Mouse (Mus musculus): ENCODE data around the gene Snx30.
A peak's percentile ranks its signal among the peaks of the same experiment; 100 is the strongest.

Gene Snx30

DNA sequence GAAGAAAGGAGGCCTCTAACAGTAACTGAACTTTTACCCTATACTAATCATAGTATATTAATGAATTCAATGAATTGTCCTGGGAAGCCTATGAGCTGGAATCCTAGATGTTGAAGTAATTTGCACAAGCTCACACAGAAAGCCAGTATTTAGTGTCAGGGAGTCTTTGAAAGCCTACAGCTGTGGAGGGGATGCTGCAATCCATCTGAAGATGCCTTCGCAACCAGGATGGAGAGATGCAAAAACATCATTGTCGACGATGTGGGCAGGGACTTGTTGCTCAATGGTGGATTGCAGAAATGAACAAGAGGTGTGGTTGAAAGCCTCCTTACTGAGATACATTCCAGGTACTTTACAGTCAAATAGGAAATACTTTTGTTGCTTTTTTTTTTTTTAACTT, 112.3 kb downstream of the Snx30 start:
- no peak for DNase-seq

GRCm38 (mm10) chr4:59925082-59925481, 119.4 kb downstream of the Snx30 start:
- DNase-seq: peak; percentile 51

GRCm38 (mm10) chr4:59927666-59928065, 122.0 kb downstream of the Snx30 start:
- no peak for DNase-seq

GRCm38 (mm10) chr4:59928347-59928746, 122.7 kb downstream of the Snx30 start:
- peak; percentile 89 for DNase-seq

DNA sequence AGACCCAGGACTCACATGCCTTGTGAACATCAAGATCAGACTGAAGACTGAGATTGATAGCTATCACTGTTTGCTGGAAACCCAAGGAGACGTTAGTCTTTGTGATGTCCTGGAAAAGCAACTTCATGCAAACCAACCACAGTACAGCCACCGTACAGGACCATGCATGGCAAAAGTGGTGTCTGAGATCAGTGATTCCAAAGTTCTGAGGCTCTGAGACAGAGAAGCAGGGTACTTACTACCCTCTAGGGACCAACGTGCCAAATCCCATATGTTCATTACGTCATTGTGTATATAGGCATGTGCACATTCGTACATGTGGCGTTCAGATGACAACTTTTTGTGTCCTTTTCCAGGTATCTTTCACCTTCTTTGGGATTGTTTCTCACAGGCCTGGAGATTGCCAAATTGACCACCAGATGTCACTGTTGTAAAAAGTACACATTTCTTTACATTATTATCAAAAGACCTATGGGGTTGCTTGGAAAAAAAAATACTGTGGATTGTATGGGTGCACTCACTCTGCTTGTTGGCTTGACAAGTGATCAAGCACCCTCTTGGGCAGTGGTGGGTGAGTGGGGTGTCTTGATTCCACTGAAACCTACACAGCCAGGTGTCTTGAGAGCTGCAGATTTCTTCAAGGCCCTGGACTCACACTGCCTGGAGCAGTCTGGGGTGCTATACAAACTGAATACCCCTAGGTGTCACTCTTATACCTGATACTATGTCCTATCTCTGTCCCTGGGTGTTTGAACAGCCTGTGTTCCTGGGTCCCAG, 127.1 kb downstream of the Snx30 start:
- peak; percentile 36 for DNase-seq

- no peak for DNase-seq
Measured at GRCm38 (mm10) chr4:59937543-59937942, 131.9 kb downstream of the Snx30 start.

Measured in thymus, postnatal 14 days (tissue).